Mouse (Mus musculus): ENCODE data around the gene Kmt2a. TPM values are rescaled to one million over a fixed set of nuclear protein-coding genes. Genes with fewer than 3 reads are reported as not detected.

Kmt2a gene
- polyA plus RNA-seq, 1 experiment from 2014 or later, result 10.4 TPM

- H3K4me1 ChIP-seq (ENCODE audit: control insufficient read depth in 2 of 2, insufficient read depth in 2 of 2, low read length in 2 of 2), result peaks cover 0 to 12% of the 10 kb centered on the region in 2 experiments; a peak in 3 of 4 replicates
- H3K27ac ChIP-seq (replicated peaks in 1 of 2; ENCODE audit: control insufficient read depth in 1 of 2, insufficient read depth in 1 of 2, low read depth in 2 of 2, low read length in 2 of 2), result no peak overlapping the region
- H3K27me3 ChIP-seq (ENCODE audit: control insufficient read depth, insufficient read depth, low read length), result no peaks in the 10 kb centered on the region
- no peak for ATAC-seq (ENCODE audit: insufficient number of reproducible peaks, insufficient read depth, low FRiP score, low read depth)
- no peaks in the 10 kb centered on the region for H3K9me3 ChIP-seq (ENCODE audit: control insufficient read depth, low read length)
- H3K36me3 ChIP-seq (ENCODE audit: control insufficient read depth, insufficient read depth, low read length), result peaks cover 47% of the 10 kb centered on the region
- H3K4me2 ChIP-seq (ENCODE audit: low read length), result no peak overlapping the region
- 92% methylated on average over 4 of the region's 4 CpGs for WGBS
- H3K4me3 ChIP-seq (ENCODE audit: control insufficient read depth in 1 of 2, insufficient read depth in 1 of 2, low read depth in 1 of 2, low read length in 2 of 2), result no peak overlapping the region
- H3K9ac ChIP-seq (ENCODE audit: low read length), result no peak overlapping the region
Observed at GRCm38 (mm10) chr9:44911365-44911764, 30.3 kb upstream of the Kmt2a start.

- Histone ChIP-seq H3K4me3 (ENCODE audit: control insufficient read depth in 1 of 2, insufficient read depth in 1 of 2, low read depth in 1 of 2, low read length in 2 of 2) (0 out of 4 replicates have a peak overlapping the region, but pooled peaks of 1 of the 2 experiments have one; percentile 3), H3K36me3 (ENCODE audit: control insufficient read depth, insufficient read depth, low read length) (peaks cover 9% of the 10 kb centered on the region), H3K9ac (ENCODE audit: low read length) (no peak overlapping the region), H3K27ac (replicated peaks in 1 of 2; ENCODE audit: control insufficient read depth in 1 of 2, insufficient read depth in 1 of 2, low read depth in 2 of 2, low read length in 2 of 2) (peak overlapping the region; percentile 69 to 83), H3K9me3 (ENCODE audit: control insufficient read depth, low read length) (no peaks in the 10 kb centered on the region), H3K27me3 (ENCODE audit: control insufficient read depth, insufficient read depth, low read length) (no peaks in the 10 kb centered on the region), H3K4me2 (ENCODE audit: low read length) (peak overlapping the region; percentile 45), H3K4me1 (ENCODE audit: control insufficient read depth in 2 of 2, insufficient read depth in 2 of 2, low read length in 2 of 2) (peaks cover 7 to 23% of the 10 kb centered on the region in 2 experiments)
- peak; percentile 74 for ATAC-seq (ENCODE audit: insufficient number of reproducible peaks, insufficient read depth, low FRiP score, low read depth)
- WGBS, result 17% methylated on average over 4 of the region's 4 CpGs
Observed at GRCm38 (mm10) chr9:44905620-44906019, 24.5 kb upstream of the Kmt2a start.

GRCm38 (mm10) chr9:44904964-44905363 lies 23.9 kb upstream of the Kmt2a start:
- H3K27ac ChIP-seq (replicated peaks in 1 of 2; ENCODE audit: control insufficient read depth in 1 of 2, insufficient read depth in 1 of 2, low read depth in 2 of 2, low read length in 2 of 2), result peak overlapping the region; percentile 65 to 83
- H3K9me3 ChIP-seq (ENCODE audit: control insufficient read depth, low read length), result no peaks in the 10 kb centered on the region
- no peak overlapping the region for H3K4me2 ChIP-seq (ENCODE audit: low read length)
- H3K9ac ChIP-seq (ENCODE audit: low read length), result peak overlapping the region; percentile 18; the same call in 1 of the 2 replicates
- peaks cover 7 to 23% of the 10 kb centered on the region in 2 experiments for H3K4me1 ChIP-seq (ENCODE audit: control insufficient read depth in 2 of 2, insufficient read depth in 2 of 2, low read length in 2 of 2)
- H3K36me3 ChIP-seq (ENCODE audit: control insufficient read depth, insufficient read depth, low read length), result 0 out of 2 replicates have a peak, but pooled peaks cover 3% of the 10 kb centered on the region
- H3K4me3 ChIP-seq (ENCODE audit: control insufficient read depth in 1 of 2, insufficient read depth in 1 of 2, low read depth in 1 of 2, low read length in 2 of 2), result no peak overlapping the region
- ATAC-seq (ENCODE audit: insufficient number of reproducible peaks, insufficient read depth, low FRiP score, low read depth), result peak; percentile 65; the same call in 1 of the 2 replicates
- no peaks in the 10 kb centered on the region for H3K27me3 ChIP-seq (ENCODE audit: control insufficient read depth, insufficient read depth, low read length)
- 41% methylated on average over 5 of the region's 5 CpGs for WGBS

- Histone ChIP-seq H3K4me2 (ENCODE audit: low read length) (no peak overlapping the region), H3K27me3 (ENCODE audit: control insufficient read depth, insufficient read depth, low read length) (no peaks in the 10 kb centered on the region), H3K27ac (replicated peaks in 1 of 2; ENCODE audit: control insufficient read depth in 1 of 2, insufficient read depth in 1 of 2, low read depth in 2 of 2, low read length in 2 of 2) (no peak overlapping the region), H3K4me3 (ENCODE audit: control insufficient read depth in 1 of 2, insufficient read depth in 1 of 2, low read depth in 1 of 2, low read length in 2 of 2) (no peak overlapping the region), H3K9me3 (ENCODE audit: control insufficient read depth, low read length) (no peaks in the 10 kb centered on the region), H3K4me1 (ENCODE audit: control insufficient read depth in 2 of 2, insufficient read depth in 2 of 2, low read length in 2 of 2) (peaks cover 7 to 23% of the 10 kb centered on the region in 2 experiments), H3K36me3 (ENCODE audit: control insufficient read depth, insufficient read depth, low read length) (no peaks in the 10 kb centered on the region), H3K9ac (ENCODE audit: low read length) (no peak overlapping the region)
- 69% methylated on average over 4 of the region's 4 CpGs for whole genome bisulfite sequencing
- no peak for ATAC-seq (ENCODE audit: insufficient number of reproducible peaks, insufficient read depth, low FRiP score, low read depth)
Observed at GRCm38 (mm10) chr9:44903856-44904255, 22.8 kb upstream of the Kmt2a start.

GRCm38 (mm10) chr9:44900402-44900801 lies 19.3 kb upstream of the Kmt2a start:
- no peaks in the 10 kb centered on the region for H3K27me3 ChIP-seq (ENCODE audit: control insufficient read depth, insufficient read depth, low read length)
- no peak overlapping the region for H3K27ac ChIP-seq (replicated peaks in 1 of 2; ENCODE audit: control insufficient read depth in 1 of 2, insufficient read depth in 1 of 2, low read depth in 2 of 2, low read length in 2 of 2)

GRCm38 (mm10) chr9:44899716-44900115 lies 18.6 kb upstream of the Kmt2a start:
- ATAC-seq (ENCODE audit: insufficient number of reproducible peaks, insufficient read depth, low FRiP score, low read depth), result no peak

More at GRCm38 (mm10) chr9:44900402-44900801, 19.3 kb upstream of the Kmt2a start:
- Histone ChIP-seq H3K9ac (ENCODE audit: low read length) (no peak overlapping the region), H3K4me2 (ENCODE audit: low read length) (no peak overlapping the region), H3K36me3 (ENCODE audit: control insufficient read depth, insufficient read depth, low read length) (no peaks in the 10 kb centered on the region), H3K9me3 (ENCODE audit: control insufficient read depth, low read length) (no peaks in the 10 kb centered on the region), H3K4me1 (ENCODE audit: control insufficient read depth in 2 of 2, insufficient read depth in 2 of 2, low read length in 2 of 2) (peaks cover 4 to 13% of the 10 kb centered on the region in 2 experiments), H3K4me3 (ENCODE audit: control insufficient read depth in 1 of 2, insufficient read depth in 1 of 2, low read depth in 1 of 2, low read length in 2 of 2) (no peak overlapping the region)
- no peak for ATAC-seq (ENCODE audit: insufficient number of reproducible peaks, insufficient read depth, low FRiP score, low read depth)
- 71% methylated on average over 4 of the region's 4 CpGs for WGBS

GRCm38 (mm10) chr9:44897024-44897423 lies 15.9 kb upstream of the Kmt2a start:
- no peak overlapping the region for H3K9ac ChIP-seq (ENCODE audit: low read length)
- H3K27me3 ChIP-seq (ENCODE audit: control insufficient read depth, insufficient read depth, low read length), result no peaks in the 10 kb centered on the region
- no peak for ATAC-seq (ENCODE audit: insufficient number of reproducible peaks, insufficient read depth, low FRiP score, low read depth)
- no peak overlapping the region for H3K27ac ChIP-seq (replicated peaks in 1 of 2; ENCODE audit: control insufficient read depth in 1 of 2, insufficient read depth in 1 of 2, low read depth in 2 of 2, low read length in 2 of 2)
- H3K9me3 ChIP-seq (ENCODE audit: control insufficient read depth, low read length), result no peaks in the 10 kb centered on the region
- 57% methylated on average over 4 of the region's 4 CpGs for WGBS
- H3K4me2 ChIP-seq (ENCODE audit: low read length), result no peak overlapping the region
- H3K4me1 ChIP-seq (ENCODE audit: control insufficient read depth in 2 of 2, insufficient read depth in 2 of 2, low read length in 2 of 2), result no peaks in the 10 kb centered on the region
- H3K4me3 ChIP-seq (ENCODE audit: control insufficient read depth in 1 of 2, insufficient read depth in 1 of 2, low read depth in 1 of 2, low read length in 2 of 2), result no peak overlapping the region
- H3K36me3 ChIP-seq (ENCODE audit: control insufficient read depth, insufficient read depth, low read length), result no peaks in the 10 kb centered on the region

More at GRCm38 (mm10) chr9:44899716-44900115, 18.6 kb upstream of the Kmt2a start:
- H3K4me2 ChIP-seq (ENCODE audit: low read length), result no peak overlapping the region
- no peak overlapping the region for H3K27ac ChIP-seq (replicated peaks in 1 of 2; ENCODE audit: control insufficient read depth in 1 of 2, insufficient read depth in 1 of 2, low read depth in 2 of 2, low read length in 2 of 2)
- no peak overlapping the region for H3K4me3 ChIP-seq (ENCODE audit: control insufficient read depth in 1 of 2, insufficient read depth in 1 of 2, low read depth in 1 of 2, low read length in 2 of 2)
- 62% methylated on average over 3 of the region's 3 CpGs for WGBS
- no peaks in the 10 kb centered on the region for H3K9me3 ChIP-seq (ENCODE audit: control insufficient read depth, low read length)
- H3K36me3 ChIP-seq (ENCODE audit: control insufficient read depth, insufficient read depth, low read length), result no peaks in the 10 kb centered on the region
- no peaks in the 10 kb centered on the region for H3K27me3 ChIP-seq (ENCODE audit: control insufficient read depth, insufficient read depth, low read length)
- peaks cover 0 to 6% of the 10 kb centered on the region in 2 experiments; a peak in 3 of 4 replicates for H3K4me1 ChIP-seq (ENCODE audit: control insufficient read depth in 2 of 2, insufficient read depth in 2 of 2, low read length in 2 of 2)
- H3K9ac ChIP-seq (ENCODE audit: low read length), result no peak overlapping the region

- Histone ChIP-seq H3K27me3 (ENCODE audit: control insufficient read depth, insufficient read depth, low read length) (no peaks in the 10 kb centered on the region), H3K4me2 (ENCODE audit: low read length) (no peak overlapping the region), H3K4me1 (ENCODE audit: control insufficient read depth in 2 of 2, insufficient read depth in 2 of 2, low read length in 2 of 2) (no peaks in the 10 kb centered on the region), H3K36me3 (ENCODE audit: control insufficient read depth, insufficient read depth, low read length) (no peaks in the 10 kb centered on the region), H3K27ac (replicated peaks in 1 of 2; ENCODE audit: control insufficient read depth in 1 of 2, insufficient read depth in 1 of 2, low read depth in 2 of 2, low read length in 2 of 2) (no peak overlapping the region), H3K9me3 (ENCODE audit: control insufficient read depth, low read length) (no peaks in the 10 kb centered on the region), H3K4me3 (ENCODE audit: control insufficient read depth in 1 of 2, insufficient read depth in 1 of 2, low read depth in 1 of 2, low read length in 2 of 2) (no peak overlapping the region), H3K9ac (ENCODE audit: low read length) (no peak overlapping the region)
- ATAC-seq (ENCODE audit: insufficient number of reproducible peaks, insufficient read depth, low FRiP score, low read depth), result no peak
- WGBS, result 16% methylated on average over 3 of the region's 3 CpGs
Observed at GRCm38 (mm10) chr9:44892664-44893063, 11.6 kb upstream of the Kmt2a start.
